Mouse (Mus musculus): ENCODE measurements at regions not wholly inside any gene's neighbourhood (a gene's known extent, or its start where the extent isn't known, plus 50 kb on each side); places are given as distances from the start of the nearest gene placed in this dataset.
A peak's percentile ranks its signal among the peaks of the same experiment; 100 is the strongest.

- DNase-seq (ENCODE audit: low spot score in 2 of 2): no peak
These were observed 213.5 kb downstream of the Cdh26 start for GRCm38 (mm10) chr2:178643841-178644240.

GRCm38 (mm10) chr2:178660071-178660470 lies 229.7 kb downstream of the Cdh26 start:
- no peak for DNase-seq (ENCODE audit: low spot score in 2 of 2)

GRCm38 (mm10) chr2:178662396-178662795 lies 232.1 kb downstream of the Cdh26 start:
- DNase-seq (ENCODE audit: low spot score in 2 of 2): no peak

DNA sequence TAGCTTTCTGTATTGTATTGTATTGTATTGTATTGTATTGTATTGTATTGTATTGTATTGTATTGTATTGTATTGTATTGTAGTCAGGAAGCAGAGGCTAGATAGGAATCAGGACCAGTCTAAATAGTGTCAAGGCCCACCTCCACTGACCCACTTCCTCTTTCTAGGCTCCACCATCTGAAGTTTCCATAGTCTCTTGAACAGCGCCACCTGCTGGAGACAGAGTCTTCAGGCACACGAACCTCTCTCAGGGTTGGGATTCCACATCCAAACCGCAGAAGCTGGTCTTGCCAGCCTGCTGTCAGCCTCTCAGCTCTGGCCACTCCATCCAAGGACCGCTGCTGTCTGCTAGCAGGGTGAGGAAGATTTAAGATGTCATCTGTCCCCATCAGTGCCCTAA lies 234.6 kb downstream of the Cdh26 start:
- DNase-seq (ENCODE audit: low spot score in 2 of 2): peak in 1 of 2 experiments; percentile 18

- DNase-seq (ENCODE audit: low spot score in 2 of 2): no peak
These were observed 238.1 kb downstream of the Cdh26 start for GRCm38 (mm10) chr2:178668451-178668850.

- no peak for DNase-seq (ENCODE audit: low spot score in 2 of 2)
These were observed 240.6 kb downstream of the Cdh26 start for GRCm38 (mm10) chr2:178670952-178671351.

DNA sequence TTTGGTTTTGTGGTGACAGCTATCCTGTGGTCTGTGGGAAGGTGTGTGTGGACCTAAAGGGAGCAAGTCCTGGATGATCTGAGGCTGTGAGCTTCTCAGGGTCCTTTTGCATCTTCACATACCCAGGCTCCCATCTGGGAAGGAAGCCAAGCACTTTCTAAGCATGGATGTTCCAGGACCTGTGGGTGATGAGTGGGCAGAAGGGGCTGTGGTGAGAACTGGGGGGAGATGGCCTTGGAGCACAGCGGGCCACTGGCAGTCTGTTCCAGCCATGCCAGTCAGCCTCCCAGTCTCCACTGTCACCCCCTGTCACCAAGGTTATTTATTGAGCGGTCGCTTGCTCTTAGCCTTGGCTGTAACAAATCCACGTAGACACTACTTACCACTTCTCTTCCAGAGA lies 243.3 kb downstream of the Cdh26 start:
- no peak for DNase-seq (ENCODE audit: low spot score in 2 of 2)

- no peak for DNase-seq (ENCODE audit: low spot score in 2 of 2)
These were observed 244.3 kb downstream of the Cdh26 start for GRCm38 (mm10) chr2:178674621-178675020.

GRCm38 (mm10) chr2:178676970-178677369 lies 246.6 kb downstream of the Cdh26 start:
- DNase-seq (ENCODE audit: low spot score in 2 of 2): no peak

DNA sequence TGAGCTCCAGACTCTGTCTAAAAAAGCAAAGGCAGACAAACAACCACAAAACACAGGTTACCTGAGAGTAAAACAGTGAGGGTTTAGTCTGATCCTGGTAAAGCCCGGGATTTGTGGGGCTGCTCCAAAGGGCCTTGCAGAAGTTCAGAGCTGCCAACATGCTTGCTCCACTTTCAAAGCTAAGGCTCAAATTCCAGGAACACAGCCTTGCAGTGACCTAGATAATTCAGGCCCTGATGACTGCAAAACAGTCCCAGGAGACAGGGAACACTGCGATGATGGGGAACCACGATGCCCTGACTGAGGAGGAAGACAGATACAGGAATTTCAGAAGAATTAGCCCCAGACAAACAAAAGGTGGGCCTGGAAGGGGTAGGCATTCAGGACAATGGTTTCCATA lies 250.0 kb downstream of the Cdh26 start:
- no peak for DNase-seq (ENCODE audit: low spot score in 2 of 2)

DNA sequence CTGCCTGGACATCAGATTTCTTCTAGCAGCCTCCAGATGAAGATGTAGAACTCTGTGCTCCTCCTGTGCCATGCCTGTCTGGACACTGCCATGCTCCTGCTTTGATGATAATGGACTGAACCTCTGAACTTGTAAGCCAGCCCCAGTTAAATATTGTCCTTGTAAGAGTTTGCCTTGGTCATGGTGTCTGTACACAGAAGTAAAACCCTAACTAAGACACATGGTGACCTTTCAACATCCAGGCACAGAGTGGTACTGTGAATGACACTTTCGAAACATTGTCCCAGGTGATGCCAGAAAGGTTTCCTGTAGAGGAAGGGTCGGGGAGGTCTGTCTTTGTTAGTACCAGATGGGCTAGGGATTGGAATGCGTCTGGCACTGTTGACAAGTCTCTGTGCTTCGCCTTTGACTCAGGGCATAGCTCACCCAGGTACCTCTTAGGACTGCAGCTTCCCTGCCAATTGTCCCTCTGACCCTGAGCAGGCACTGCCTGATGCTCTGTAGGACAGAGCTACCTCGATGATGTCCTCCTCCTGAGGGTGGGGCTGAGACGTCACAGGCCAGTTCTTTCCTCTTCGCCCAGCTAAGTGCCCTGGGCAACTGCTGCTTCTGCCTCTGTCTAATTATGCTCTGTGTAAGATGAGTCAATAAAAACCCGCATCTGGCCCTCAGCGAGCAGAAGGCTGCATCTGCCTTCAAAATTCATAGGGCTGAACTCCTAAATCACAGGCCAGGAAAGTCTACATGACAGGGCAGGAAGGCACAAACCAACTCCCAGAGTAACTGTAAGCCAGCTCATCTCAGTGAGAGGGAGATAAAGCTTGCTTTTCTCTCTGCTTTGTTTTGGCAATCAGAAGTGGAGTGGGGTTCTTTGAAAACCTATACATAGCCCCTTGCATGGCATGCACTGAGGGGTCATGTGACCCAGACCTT lies 254.0 kb downstream of the Cdh26 start:
- no peak for DNase-seq (ENCODE audit: low spot score in 2 of 2)

DNA sequence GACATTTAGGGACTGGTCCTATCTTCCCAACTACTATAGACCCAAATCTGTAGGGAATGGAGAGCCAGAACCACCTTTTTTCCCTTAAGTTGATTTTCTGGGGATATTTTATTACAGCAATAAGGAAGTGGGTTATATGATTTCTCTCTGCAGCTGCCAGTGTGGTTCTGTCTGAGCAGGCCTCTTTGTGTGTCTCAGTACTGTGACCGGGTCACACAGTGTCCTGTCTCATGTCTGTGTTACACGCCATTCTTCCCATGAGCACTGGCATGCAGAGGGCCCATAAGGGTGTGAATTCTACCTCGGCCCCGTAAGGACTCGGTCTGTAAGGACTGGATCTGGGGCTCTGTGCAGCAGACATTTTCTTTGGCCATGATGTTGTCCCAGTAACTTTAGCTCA lies 254.9 kb downstream of the Cdh26 start:
- no peak for DNase-seq (ENCODE audit: low spot score in 2 of 2)

DNA sequence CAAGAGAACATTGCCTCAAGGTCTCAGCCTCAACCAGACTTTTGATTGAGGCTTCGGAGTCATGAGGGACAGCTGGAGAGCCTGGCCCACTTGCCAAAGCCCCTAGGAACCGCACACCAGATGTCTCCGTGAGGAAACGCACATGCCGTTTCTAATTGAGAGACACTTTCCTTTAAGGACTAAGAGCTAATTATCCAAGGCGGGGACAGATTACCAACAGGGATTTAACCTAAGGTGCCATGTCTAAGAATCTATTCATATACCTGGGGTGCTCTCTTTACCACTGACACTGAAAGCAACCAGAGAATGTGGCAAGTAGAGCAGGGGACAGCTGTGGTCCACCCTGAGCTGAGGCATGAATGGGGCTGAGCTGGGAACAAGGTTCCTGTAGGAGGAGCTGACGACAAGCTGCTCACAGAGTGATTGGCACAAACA lies 255.9 kb downstream of the Cdh26 start:
- DNase-seq (ENCODE audit: low spot score in 2 of 2): no peak

GRCm38 (mm10) chr2:178688586-178688985 lies 258.3 kb downstream of the Cdh26 start:
- no peak for DNase-seq (ENCODE audit: low spot score in 2 of 2)

DNA sequence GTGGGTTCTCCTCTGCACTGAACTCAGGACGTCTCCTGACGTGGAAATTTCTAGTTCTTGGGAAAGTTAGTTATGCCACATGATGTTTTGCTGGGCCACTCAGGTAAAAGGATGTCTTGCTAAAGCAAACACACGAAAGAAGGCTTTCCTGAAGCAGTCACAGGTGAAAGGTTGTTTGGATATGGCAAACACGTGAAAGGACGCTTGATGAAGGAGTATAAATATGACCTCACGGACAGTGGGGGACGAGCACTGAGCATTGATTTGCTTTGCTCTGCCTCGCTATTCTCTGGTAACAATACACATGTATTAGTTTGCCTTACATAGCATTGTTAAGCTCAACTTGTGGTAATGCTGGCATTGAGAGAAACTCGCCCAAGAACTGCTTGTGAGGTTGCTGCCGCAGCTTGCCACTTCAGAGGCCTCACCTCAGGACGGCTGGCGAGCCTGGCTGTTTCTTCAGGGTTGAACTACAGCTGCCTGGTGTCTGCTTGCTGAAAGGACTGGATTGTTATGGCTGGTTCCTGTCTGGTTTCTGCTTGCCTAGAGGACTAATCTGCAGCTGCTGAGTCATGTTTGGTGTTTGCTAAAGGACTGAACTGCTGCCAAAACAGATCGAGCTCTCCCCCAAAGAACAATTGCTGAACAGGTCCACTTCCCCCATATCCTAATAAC lies 261.0 kb downstream of the Cdh26 start:
- DNase-seq (ENCODE audit: low spot score in 2 of 2): no peak

GRCm38 (mm10) chr2:178691865-178692228 lies 261.5 kb downstream of the Cdh26 start:
- no peak for DNase-seq (ENCODE audit: low spot score in 2 of 2)

DNA sequence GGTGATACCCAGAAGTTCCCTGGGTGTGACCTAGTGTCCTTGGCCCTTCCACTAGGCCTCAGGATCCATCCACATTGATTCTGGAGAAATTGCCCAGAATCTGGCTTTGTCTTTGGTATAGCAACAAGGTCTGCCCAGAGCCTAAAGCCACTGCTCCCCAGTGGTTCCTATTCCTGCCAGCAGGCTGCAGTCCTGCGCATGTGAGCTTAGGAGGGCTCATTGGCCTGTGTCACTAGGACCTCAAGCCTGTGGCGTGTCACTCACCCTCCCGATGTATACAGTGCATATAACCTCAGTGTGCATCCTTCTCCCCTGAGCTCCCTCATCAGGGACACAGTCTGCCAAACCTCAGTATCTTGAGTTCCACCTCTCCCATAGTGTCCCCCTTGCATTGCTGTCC lies 261.9 kb downstream of the Cdh26 start:
- no peak for DNase-seq (ENCODE audit: low spot score in 2 of 2)

DNA sequence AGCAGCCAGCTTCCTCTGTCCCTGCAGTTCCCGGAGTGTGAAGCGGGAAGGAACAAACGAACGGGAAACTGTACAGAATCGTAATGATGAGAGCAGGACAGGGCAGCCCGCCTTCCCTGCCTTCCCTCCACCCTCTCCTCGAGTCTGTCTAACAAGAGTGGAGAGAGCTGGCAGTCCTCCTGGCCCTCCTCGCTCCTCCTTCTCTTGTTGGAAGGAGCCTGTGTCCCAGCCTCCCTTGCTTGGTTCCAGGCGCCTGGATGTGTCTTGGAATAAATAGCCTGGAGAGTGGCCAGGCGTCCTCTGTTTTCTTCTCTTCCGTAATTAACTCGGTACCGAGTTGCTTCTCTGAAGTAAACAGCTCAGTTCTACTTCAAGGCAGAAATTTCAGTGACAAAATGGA lies 268.3 kb downstream of the Cdh26 start:
- no peak for DNase-seq (ENCODE audit: low spot score in 2 of 2)

- DNase-seq (ENCODE audit: low spot score in 2 of 2): no peak
These were observed 270.5 kb downstream of the Cdh26 start for GRCm38 (mm10) chr2:178700825-178701224.

DNA sequence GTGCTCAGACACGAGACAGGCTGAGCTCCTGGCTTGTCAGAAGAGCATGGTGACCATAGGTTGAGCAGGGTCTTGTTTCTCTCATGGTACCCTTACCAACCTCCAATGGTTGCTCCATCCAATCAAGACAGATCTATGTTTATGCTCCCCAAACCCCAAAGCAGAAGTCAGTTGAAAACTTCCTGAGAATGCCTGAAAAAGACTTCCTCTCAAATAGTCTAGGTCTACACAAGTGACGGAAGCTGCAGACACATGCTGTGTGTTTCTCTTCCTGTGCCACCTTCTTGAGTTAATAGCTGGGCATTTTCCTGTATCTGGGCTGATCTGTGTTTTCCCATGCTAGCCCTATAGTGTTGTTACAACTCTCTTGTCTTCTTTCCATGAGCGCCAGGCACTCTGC lies 274.2 kb downstream of the Cdh26 start:
- no peak for DNase-seq (ENCODE audit: low spot score in 2 of 2)

GRCm38 (mm10) chr2:178708649-178709048 lies 278.3 kb downstream of the Cdh26 start:
- DNase-seq (ENCODE audit: low spot score in 2 of 2): no peak

- DNase-seq (ENCODE audit: low spot score in 2 of 2): no peak
These were observed 279.0 kb downstream of the Cdh26 start for GRCm38 (mm10) chr2:178709192-178709881.
